Comparison of ENCODE assay signal across 18 mouse cellular contexts in the genomic region with DNA sequence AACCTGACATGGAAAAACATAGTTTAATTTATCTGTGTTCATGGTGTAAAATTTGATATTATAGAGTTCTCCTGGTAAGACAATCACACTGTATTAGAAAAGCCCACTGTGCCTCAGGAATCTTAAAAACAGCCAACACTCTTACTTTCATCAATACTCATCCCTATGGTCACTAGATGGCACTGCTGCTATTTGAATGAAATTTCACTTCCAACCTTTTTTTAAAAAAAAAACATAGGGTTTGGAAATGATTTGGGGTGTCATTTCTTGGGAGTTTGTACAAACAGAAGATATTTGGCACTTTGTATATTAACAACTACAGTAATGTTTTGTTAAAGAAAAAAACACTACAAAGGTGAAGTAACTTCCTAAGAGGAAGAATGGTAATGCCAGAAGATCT. TPM values are rescaled to one million over a fixed set of nuclear protein-coding genes. Genes with fewer than 3 reads are reported as not detected.
DNase-seq lines count a peak whose midpoint lies in the region; ATAC-seq and TF ChIP-seq lines count a peak whose summit lies in the region.
"Had no signal": no experiment of that assay in that cellular context is flagged by ENCODE, and none has a peak within 500 bp of the region (broad histone marks: within the 10 kb centered on the region; RNA-seq: fewer than 3 reads in every experiment).

No protein-coding gene starts in this region.

- H3K27me3 ChIP-seq in forebrain, embryonic 15.5 days, result no peaks in the 10 kb centered on the region
- H3K27me3 ChIP-seq in forebrain, embryonic 12.5 days, result peaks cover 21% of the 10 kb centered on the region
- H3K27me3 ChIP-seq in E14TG2a.4 (ENCODE audit: insufficient read depth, low read length), result peaks cover 51% of the 10 kb centered on the region

- no peaks in the 10 kb centered on the region for H3K9me3 ChIP-seq in forebrain, embryonic 15.5 days
- no peaks in the 10 kb centered on the region for H3K9me3 ChIP-seq in forebrain, embryonic 12.5 days
- no peaks in the 10 kb centered on the region for H3K9me3 ChIP-seq in E14TG2a.4 (ENCODE audit: low read length)
- H3K9me3 ChIP-seq: hindbrain, embryonic 13.5 days had no signal

- TF ChIP-seq CTCF in left cerebral cortex, adult 2 months (IDR thresholded peaks at IDR 0.05), result peak; percentile 70
- peak; percentile 17 for TF ChIP-seq CTCF in E14TG2a.4 (conservative IDR thresholded peaks at IDR 0.05; ENCODE audit: low read length)

- ATAC-seq in forebrain, embryonic 15.5 days (replicated peaks), result no peak
- no peak for ATAC-seq in forebrain, embryonic 12.5 days (ENCODE audit: low FRiP score)
- ATAC-seq: CD4-positive, CD25-positive, alpha-beta regulatory T cell, adult 4 months had no signal

- peak in 1 of 2 experiments; percentile 10 for DNase-seq in left cerebral cortex, adult 2 months (ENCODE audit: extremely low spot score in 1 of 2, low spot score in 2 of 2)
- no peak for DNase-seq in left cerebral cortex, adult 8-10 months (ENCODE audit: low spot score in 2 of 2)
- peak; percentile 74 for DNase-seq in embryo, embryonic 11 days
- no peak for DNase-seq in ovary, postnatal 14 days (ENCODE audit: low spot score)
- no peak for DNase-seq in frontal cortex, postnatal 25 days (ENCODE audit: low spot score in 2 of 2)
- DNase-seq: cerebellum, adult 9-11 months; kidney, postnatal 10 days; left cerebral cortex, postnatal 4 days; lung, postnatal 10 days; thymus, postnatal 36 days had no signal

- intact Hi-C loops in left cerebral cortex, adult 2 months (cut with DNase I), result loop anchor here (1.0 to 10.0 kb wide), 10 partner anchors 910 to 2003 kb away; partner anchors contain the start of genes G2e3, Prkd1 and Scfd1

- H3K4me3 ChIP-seq in forebrain, embryonic 15.5 days, result no peak overlapping the region
- no peak overlapping the region for H3K4me3 ChIP-seq in forebrain, embryonic 12.5 days (replicated peaks)
- no peak overlapping the region for H3K4me3 ChIP-seq in left cerebral cortex, adult 2 months
- no peak overlapping the region for H3K4me3 ChIP-seq in E14TG2a.4 (replicated peaks; ENCODE audit: low read length)
- H3K4me3 ChIP-seq: hindbrain, embryonic 13.5 days; myocyte had no signal

- peaks cover 35% of the 10 kb centered on the region for H3K4me1 ChIP-seq in forebrain, embryonic 15.5 days
- peaks cover 16% of the 10 kb centered on the region for H3K4me1 ChIP-seq in forebrain, embryonic 12.5 days
- H3K4me1 ChIP-seq in E14TG2a.4 (replicated peaks; ENCODE audit: low read depth, low read length), result peaks cover 4% of the 10 kb centered on the region; the same call in 1 of the 2 replicates

- H3K36me3 ChIP-seq in forebrain, embryonic 15.5 days, result no peaks in the 10 kb centered on the region
- no peaks in the 10 kb centered on the region for H3K36me3 ChIP-seq in forebrain, embryonic 12.5 days (replicated peaks)
- no peaks in the 10 kb centered on the region for H3K36me3 ChIP-seq in E14TG2a.4 (ENCODE audit: insufficient read depth, low read length)
- H3K36me3 ChIP-seq: hindbrain, embryonic 13.5 days had no signal

- H3K9ac ChIP-seq in forebrain, embryonic 15.5 days (replicated peaks), result no peak overlapping the region
- no peak overlapping the region for H3K9ac ChIP-seq in forebrain, embryonic 12.5 days
- H3K9ac ChIP-seq: hindbrain, embryonic 13.5 days had no signal

- no peak overlapping the region for H3K4me2 ChIP-seq in forebrain, embryonic 15.5 days (replicated peaks)
- H3K4me2 ChIP-seq in forebrain, embryonic 12.5 days, result no peak overlapping the region
- H3K4me2 ChIP-seq: hindbrain, embryonic 13.5 days had no signal

- H3K27ac ChIP-seq in forebrain, embryonic 15.5 days (replicated peaks), result peak overlapping the region; percentile 89; the same call in 1 of the 2 replicates
- no peak overlapping the region for H3K27ac ChIP-seq in forebrain, embryonic 12.5 days
- no peak overlapping the region; the same call in 1 of the 2 replicates for H3K27ac ChIP-seq in left cerebral cortex, adult 2 months
- H3K27ac ChIP-seq: hindbrain, embryonic 13.5 days had no signal

RNA-seq across cellular contexts. Expression of gene Foxg1, which starts 10.3 kb away (rescaled TPM):
- polyA plus RNA-seq in forebrain, embryonic 15.5 days (2015; fragmentation: Nextera tagmentation; extraction: Ambion mirVana), result 110 and 111 TPM in 2 replicates
- 59.7 and 68.4 TPM in 2 replicates for polyA plus RNA-seq in forebrain, embryonic 12.5 days (2016; fragmentation: Nextera tagmentation; extraction: Ambion mirVana)
- total RNA-seq in left cerebral cortex, adult 2 months (2021), result 100 to 1,000 TPM; 111 to 112 TPM
- 100 to 1,000 TPM in 1 of 4 experiments, 10 to 100 TPM in 3; 89.6 to 102 (median 96.9) TPM for total RNA-seq in left cerebral cortex, adult 8-10 months (2022)
- polyA plus RNA-seq: CD4-positive, CD25-positive, alpha-beta regulatory T cell, adult 4 months; gonadal fat pad, adult 2 months; myocyte had no signal

RNA-seq across cellular contexts. Expression of gene Gm43517, which starts 12.8 kb away (rescaled TPM):
- 2.8 and 3.0 TPM in 2 replicates for polyA plus RNA-seq in forebrain, embryonic 15.5 days (2015; fragmentation: Nextera tagmentation; extraction: Ambion mirVana)
- 1.9 and 2.2 TPM in 2 replicates for polyA plus RNA-seq in forebrain, embryonic 12.5 days (2016; fragmentation: Nextera tagmentation; extraction: Ambion mirVana)
- 1 to 10 TPM; 6.9 to 8.6 TPM for total RNA-seq in left cerebral cortex, adult 2 months (2021)
- total RNA-seq in left cerebral cortex, adult 8-10 months (2022), result 1 to 10 TPM; 5.9 to 7.2 (median 6.5) TPM
- total RNA-seq: adrenal gland, postnatal 4 days had no signal
- polyA plus RNA-seq: CD4-positive, CD25-positive, alpha-beta regulatory T cell, adult 4 months; gonadal fat pad, adult 2 months; hindbrain, embryonic 13.5 days; myocyte had no signal
